Mouse (Mus musculus) brown adipose tissue, adult 24 weeks (tissue): ENCODE data around the gene Nt5c3. TPM values are rescaled to one million over a fixed set of nuclear protein-coding genes. Genes with fewer than 3 reads are reported as not detected.
A peak's percentile ranks its signal among the peaks of the same experiment; 100 is the strongest.

Experiments
- H3K27ac ChIP-seq: fragments of 200-500 bp; replicated peaks from 2 replicates; pipeline ENCODE4 v1.5.1; 2012; ENCODE audit warnings: low read depth, mild to moderate bottlenecking, low read length
- H3K4me1 ChIP-seq: fragments of 200-500 bp; 2 replicates; pipeline ENCODE4 v1.6.1; 2012; ENCODE audit warnings: low read length, mixed read lengths; ENCODE audit not compliant: control insufficient read depth, insufficient read depth, insufficient read length
- H3K4me3 ChIP-seq: fragments of 200-500 bp; 2 replicates; pipeline ENCODE4 v1.5.1; 2012; ENCODE audit warnings: low read depth, mild to moderate bottlenecking, low read length, moderate library complexity; ENCODE audit not compliant: insufficient read depth
- polyA plus RNA-seq: library from polyadenylated mRNA; stranded (reverse); fragments of >200 nt; gene quantifications from 2 replicates; pipeline ENCODE4 v1.2.4, GENCODE M21; 2012; ENCODE audit not compliant: missing spikeins, insufficient read depth, insufficient read length

Gene Nt5c3
- polyA plus RNA-seq, result 18.6 and 28.2 TPM in 2 replicates

DNA sequence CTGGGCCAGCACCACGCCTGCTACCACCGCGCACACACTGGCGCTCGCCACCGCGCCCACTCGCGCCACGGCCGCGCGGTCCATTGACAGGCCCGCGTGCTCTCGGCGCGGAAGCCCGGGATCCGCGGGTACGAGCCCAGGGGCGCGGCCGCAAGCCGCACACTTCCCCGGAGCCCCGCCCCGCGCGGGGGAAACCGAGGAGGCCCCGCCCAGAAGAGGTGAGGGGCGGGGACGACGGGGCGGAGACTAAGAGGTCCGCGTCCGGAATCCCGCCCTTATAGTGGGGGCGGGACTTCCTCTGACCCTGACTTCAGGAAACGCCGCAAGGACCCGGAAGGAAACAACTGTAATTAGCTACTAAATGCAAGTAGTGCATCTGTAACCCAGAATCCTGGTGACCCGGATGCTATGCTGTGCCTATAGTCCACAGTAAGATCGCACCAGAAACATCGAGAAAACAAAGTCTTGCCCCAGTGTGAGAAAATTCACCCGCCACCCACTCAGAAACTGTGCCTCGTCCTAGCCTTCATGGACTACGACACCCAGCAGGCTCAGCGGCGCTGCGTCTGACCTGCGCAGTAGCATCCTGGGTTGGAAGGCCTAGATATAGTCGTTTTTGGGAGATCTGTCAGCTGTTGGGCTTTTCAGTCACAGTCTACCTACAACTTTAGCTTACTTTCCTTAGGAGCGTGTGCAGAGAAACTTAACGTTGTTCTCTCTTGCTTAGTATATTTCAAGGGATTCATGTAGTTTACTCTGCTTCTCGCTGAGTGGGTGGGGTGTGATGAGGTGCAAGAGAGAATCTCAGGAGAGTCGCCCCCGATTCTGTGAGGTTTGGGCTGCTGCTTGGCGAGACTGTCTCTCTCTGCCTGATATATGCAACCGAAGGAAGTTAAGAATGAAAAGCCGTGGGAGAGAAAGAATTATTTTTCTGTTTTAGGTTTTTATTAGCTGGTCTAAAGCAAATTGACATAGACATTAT is at the start of gene Nt5c3, which contains the start of gene Vmn1r4:
Gene Nt5c3 (minus strand): TSS at position 207 of the 982 bp plus-strand sequence.
Gene Vmn1r4 (plus strand): TSS at position 290 of the 982 bp plus-strand sequence.
- H3K27ac ChIP-seq, result peak within 1 kb of the TSS; percentile 99
- peak within 1 kb of the TSS; percentile 93 for H3K4me3 ChIP-seq
- 0 out of 2 replicates have a peak, but pooled peaks cover 2% of the 10 kb centered on the region for H3K4me1 ChIP-seq

- Histone ChIP-seq H3K4me1 (no peaks in the 10 kb centered on the region), H3K4me3 (no peak within 1 kb of the TSS), H3K27ac (no peak within 1 kb of the TSS)
Observed at GRCm38 (mm10) chr6:56969973-56970372, 46.2 kb upstream of the Nt5c3 start, which contains the start of gene Vmn1r5. TSS of gene Vmn1r5 (plus strand) at chr6:56970273.

DNA sequence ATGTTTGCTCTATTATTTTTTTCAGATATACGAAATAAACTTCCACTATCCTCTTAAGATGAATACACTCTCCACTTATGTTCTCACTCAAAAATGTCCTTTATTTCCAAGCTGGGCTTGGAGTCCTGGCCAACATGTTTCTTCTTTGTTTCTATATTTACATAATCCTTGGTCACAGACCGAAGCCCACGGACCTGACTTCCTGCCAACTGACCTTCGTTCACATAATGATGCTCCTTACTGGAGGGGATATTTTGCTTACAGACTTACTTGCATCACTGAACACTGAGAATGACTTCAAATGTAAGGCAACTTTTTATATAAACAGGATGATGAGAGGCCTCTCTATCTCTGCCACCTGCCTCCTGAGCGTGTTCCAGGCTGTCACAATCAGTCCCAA is 32.7 kb upstream of the Nt5c3 start:
- no peak overlapping the region for H3K4me3 ChIP-seq
- no peaks in the 10 kb centered on the region for H3K4me1 ChIP-seq
- H3K27ac ChIP-seq, result no peak overlapping the region

DNA sequence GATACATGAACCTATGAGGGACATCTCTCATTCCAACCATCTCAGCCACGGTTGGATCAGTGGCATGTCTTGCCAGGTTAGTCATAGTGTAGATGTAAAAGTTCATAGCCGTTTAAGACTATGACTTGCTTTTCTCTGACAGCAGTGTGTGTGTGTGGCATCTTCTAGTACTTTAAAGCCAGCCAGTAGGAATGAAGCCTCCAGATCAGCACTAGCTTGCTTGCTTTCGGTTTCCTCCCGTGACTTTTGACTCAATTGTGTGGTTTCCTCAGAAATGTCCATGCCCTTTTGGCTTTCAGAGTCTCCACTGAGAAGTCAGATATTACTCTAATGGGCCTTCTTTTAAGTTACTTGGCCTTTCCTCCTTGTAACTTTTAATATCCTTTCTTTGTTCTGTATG is 10.6 kb upstream of the Nt5c3 start:
- H3K4me1 ChIP-seq, result no peaks in the 10 kb centered on the region
- no peak overlapping the region for H3K4me3 ChIP-seq

DNA sequence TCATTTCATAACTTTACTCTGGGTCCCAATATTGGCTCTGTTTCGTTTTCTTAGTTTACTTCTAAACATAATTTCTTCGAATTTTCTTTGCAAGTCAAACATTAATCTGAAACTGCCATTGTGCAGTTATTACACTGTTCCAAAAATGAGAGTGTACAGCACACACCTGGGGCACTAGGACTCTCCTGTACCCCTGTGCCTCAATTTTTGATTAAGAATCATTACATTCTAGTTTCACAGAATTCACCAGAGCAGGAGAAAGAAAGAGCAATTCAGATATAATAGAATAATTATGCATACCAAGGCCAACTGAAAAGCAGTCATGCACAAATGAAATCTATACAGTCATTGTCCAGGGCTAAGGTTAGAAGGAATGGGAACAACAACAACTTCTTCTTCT is 8.7 kb upstream of the Nt5c3 start:
- Histone ChIP-seq H3K27ac (no peak overlapping the region), H3K4me1 (no peaks in the 10 kb centered on the region)

More for the DNA sequence above, 10.6 kb upstream of the Nt5c3 start:
- H3K27ac ChIP-seq, result no peak overlapping the region

DNA sequence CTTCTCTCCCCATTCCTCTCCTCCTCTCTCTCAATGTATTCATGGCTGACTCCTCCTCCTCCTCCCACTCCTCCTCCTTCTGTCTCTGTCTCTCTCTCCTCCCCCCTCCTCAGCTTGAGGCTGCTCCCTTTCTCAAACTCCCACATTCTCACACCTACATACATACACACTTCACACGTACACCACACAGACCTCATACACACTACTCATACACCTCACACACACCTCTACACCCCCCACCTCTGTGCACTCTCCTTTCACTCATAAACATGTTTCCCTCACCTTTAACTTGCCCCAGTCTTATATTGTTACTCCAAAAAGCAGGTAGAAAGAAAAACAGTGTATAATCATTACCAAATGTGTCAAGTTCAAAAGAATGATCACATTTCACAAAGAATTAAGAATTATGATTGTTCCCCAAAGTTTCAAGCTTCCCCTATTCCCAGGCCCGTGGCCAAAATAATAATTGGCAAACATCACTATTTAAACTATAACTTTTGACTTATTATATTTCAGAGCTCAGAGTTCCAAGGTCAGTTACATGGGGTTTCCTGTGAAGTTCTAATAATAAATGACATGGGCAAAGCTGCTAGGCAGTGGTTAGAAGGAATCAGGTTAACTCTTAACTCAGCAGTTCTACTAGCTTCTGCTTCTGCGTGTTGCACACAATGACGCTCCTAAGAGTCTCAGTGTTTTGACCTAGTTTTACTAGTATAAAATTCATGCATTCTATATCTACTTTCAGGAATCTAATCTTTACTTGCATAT is 8.1 kb upstream of the Nt5c3 start:
- no peak overlapping the region for H3K27ac ChIP-seq
- H3K4me1 ChIP-seq, result no peaks in the 10 kb centered on the region
- no peak overlapping the region for H3K4me3 ChIP-seq

More for the DNA sequence above, 8.7 kb upstream of the Nt5c3 start:
- no peak overlapping the region for H3K4me3 ChIP-seq

- H3K4me3 ChIP-seq, result peak overlapping the region; percentile 93
- 0 out of 2 replicates have a peak, but pooled peaks cover 2% of the 10 kb centered on the region for H3K4me1 ChIP-seq
- peak overlapping the region; percentile 36 for H3K27ac ChIP-seq
Observed at GRCm38 (mm10) chr6:56923331-56923725, 404 bp downstream of the Nt5c3 start.

DNA sequence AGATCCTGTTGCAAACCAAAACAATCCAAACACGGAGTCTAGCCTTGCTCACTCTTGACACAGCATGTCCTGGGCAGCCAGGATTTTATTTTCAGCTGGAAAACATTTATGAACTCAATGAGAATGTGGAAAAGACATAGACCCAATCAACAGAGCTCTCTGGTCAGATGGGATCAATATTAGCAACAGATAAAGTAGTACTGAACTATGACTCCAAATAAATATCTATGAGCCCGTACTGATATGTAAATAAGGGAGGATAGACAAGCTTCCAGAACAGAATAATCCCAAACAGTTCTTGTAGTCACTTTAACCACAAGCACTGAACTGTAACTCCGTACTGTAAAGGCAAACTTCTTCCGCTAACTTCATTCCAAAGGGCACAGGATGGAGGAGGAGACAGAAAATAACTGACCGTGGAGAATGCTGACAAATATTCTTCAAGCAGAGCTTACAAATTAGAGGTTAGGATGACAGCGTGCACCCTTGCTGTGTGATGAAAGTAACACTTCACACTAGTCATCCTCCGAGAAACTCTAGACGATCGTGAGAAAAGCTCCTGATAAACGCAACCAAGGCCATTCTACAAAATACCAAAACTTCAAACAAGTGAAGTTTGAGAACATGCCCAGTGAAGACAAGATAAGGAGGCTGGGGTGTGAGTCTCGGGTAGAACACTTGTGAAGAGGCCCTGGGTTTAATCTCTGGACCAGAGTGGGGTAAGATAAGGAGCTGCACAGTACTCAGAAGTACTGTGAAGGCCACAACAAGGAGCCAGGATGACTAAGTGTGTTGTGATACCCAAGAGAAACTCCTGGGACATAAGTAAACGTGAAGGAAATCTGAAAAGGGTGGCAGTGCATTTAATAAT is 3.3 kb downstream of the Nt5c3 start:
- Histone ChIP-seq H3K27ac (no peak overlapping the region), H3K4me1 (peaks cover 4% of the 10 kb centered on the region; the same call in 1 of the 2 replicates), H3K4me3 (no peak overlapping the region)

DNA sequence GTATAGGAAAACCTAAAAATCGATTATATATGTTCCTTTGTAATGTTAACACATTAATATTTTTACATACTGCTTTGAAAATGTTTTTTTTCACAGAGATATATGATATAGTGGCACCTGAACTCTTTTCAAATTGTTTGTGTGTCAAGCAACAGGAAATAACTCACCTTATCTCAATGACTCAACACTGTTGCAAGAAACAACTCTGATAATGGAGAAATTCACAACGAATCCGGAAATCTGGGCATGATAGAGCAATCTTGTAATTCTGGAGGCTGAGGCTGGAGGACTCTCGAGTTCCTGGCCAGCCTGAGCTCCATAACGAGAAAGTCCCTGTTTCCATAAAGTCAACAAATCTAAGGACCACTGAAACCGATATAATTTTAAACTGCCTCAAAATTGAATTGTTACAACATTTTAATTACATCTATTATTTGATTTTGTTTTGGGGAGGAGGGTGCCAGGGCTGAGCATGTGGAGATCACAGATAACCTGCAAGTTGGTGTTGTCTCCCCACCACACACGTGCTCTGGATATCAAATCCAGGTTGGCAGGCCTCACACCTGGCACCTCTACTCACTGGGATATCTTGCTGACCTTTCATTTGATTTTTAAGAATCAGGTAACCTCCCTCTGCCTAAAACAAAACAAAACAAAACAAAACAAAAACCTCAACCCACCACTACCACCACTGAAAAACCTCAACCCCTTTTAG is 4.2 kb downstream of the Nt5c3 start:
- peaks cover 2% of the 10 kb centered on the region; the same call in 1 of the 2 replicates for H3K4me1 ChIP-seq
- H3K4me3 ChIP-seq, result no peak overlapping the region
- no peak overlapping the region for H3K27ac ChIP-seq

- Histone ChIP-seq H3K4me3 (no peak overlapping the region), H3K27ac (no peak overlapping the region)
Observed at GRCm38 (mm10) chr6:56917578-56918368, 6.0 kb downstream of the Nt5c3 start.

DNA sequence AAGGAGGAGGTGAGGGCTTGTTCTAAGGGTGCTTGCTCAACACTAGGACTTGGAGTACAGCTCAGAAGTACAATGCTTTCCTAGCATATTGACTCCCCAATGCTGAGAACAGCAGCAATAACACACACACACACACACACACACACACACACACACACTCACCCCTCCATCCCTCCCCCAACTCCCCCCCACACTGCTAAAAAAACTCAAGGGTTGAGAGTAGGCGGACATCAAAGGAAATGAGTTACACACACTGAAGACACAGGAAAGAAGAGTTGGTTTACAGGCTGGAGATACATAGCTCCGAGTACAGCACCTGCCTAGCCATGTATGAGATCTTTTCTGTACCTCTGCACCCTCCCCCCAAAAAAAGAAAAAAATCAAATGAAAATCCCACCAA is 7.5 kb downstream of the Nt5c3 start:
- H3K4me1 ChIP-seq, result peaks cover 2% of the 10 kb centered on the region; the same call in 1 of the 2 replicates
- H3K27ac ChIP-seq, result no peak overlapping the region
- H3K4me3 ChIP-seq, result no peak overlapping the region

More at GRCm38 (mm10) chr6:56917578-56918368, 6.0 kb downstream of the Nt5c3 start:
- peaks cover 2% of the 10 kb centered on the region; the same call in 1 of the 2 replicates for H3K4me1 ChIP-seq

DNA sequence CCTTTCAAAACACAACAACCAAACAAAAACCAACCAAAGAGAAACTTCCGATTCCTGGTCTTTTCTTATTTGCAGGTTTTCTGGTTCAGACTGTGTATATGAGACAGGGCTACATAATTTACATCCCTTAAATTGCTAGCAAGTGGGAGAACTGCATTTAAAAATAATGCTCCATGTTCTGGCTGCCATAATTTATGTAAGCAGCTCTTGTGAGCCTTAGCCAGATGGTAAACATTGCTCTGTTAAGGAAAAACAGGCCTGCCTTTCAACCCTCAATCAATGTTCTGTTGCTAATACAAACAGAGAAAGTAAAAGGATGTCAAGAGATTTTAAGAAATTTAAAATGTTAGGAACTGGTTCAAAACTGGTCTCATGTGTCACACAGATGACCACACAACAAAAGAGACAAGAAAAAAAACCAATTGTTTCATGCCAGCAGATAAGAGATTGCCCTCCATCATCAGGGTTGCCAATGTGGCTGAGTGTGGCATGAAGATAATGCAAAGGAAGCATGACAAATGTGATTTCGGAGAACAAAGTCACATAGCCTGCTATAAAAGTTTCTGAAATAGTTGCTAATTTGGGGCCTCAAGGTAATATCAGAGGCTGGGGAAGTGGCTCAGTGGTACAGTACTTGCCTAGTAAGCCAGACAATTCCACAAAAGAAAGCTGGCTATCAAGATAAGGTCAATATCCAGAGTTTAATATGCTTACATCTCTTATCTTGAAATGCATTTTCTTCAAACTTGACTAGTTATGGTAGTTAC is 10.5 kb downstream of the Nt5c3 start:
- no peak overlapping the region for H3K27ac ChIP-seq
- peaks cover 2% of the 10 kb centered on the region; the same call in 1 of the 2 replicates for H3K4me1 ChIP-seq
- no peak overlapping the region for H3K4me3 ChIP-seq
